Mouse (Mus musculus): ENCODE measurements around the gene C2cd3. TPM values are rescaled to one million over a fixed set of nuclear protein-coding genes. Genes with fewer than 3 reads are reported as not detected.
A peak's percentile ranks its signal among the peaks of the same experiment; 100 is the strongest.

C2cd3 gene
- total and polyA plus RNA-seq, 2 experiments from 2014 or later: 9.2 to 18.3 TPM

- no peak for TF ChIP-seq CTCF (IDR thresholded peaks at IDR 0.05; ENCODE audit: low read depth)
- Histone ChIP-seq H3K27me3 (ENCODE audit: insufficient read depth, low read length) (no peaks in the 10 kb centered on the region), H3K27ac (no peak overlapping the region), H3K9ac (replicated peaks; ENCODE audit: low read length) (no peak overlapping the region), H3K4me2 (ENCODE audit: low read depth, low read length) (no peak overlapping the region), H3K36me3 (ENCODE audit: insufficient read depth, low read length) (peaks cover 40% of the 10 kb centered on the region), H3K4me1 (ENCODE audit: insufficient read depth, low read length) (no peaks in the 10 kb centered on the region), H3K4me3 (ENCODE audit: low read length) (no peak overlapping the region), H3K9me3 (ENCODE audit: low read length) (no peaks in the 10 kb centered on the region)
- 59% methylated on average over 1 of the region's 1 CpGs for WGBS
- DNase-seq (ENCODE audit: low spot score) (no peak), ATAC-seq (no peak)
Measured at GRCm38 (mm10) chr7:100458153-100458552, 86.1 kb downstream of the C2cd3 start.

GRCm38 (mm10) chr7:100459862-100460261 lies 87.8 kb downstream of the C2cd3 start:
- 84% methylated on average over 3 of the region's 3 CpGs for WGBS
- Histone ChIP-seq H3K4me3 (ENCODE audit: low read length) (no peak overlapping the region), H3K36me3 (ENCODE audit: insufficient read depth, low read length) (peaks cover 26% of the 10 kb centered on the region), H3K9ac (replicated peaks; ENCODE audit: low read length) (no peak overlapping the region), H3K9me3 (ENCODE audit: low read length) (no peaks in the 10 kb centered on the region), H3K4me2 (ENCODE audit: low read depth, low read length) (no peak overlapping the region), H3K27me3 (ENCODE audit: insufficient read depth, low read length) (no peaks in the 10 kb centered on the region), H3K4me1 (ENCODE audit: insufficient read depth, low read length) (no peaks in the 10 kb centered on the region), H3K27ac (no peak overlapping the region)
- no peak for TF ChIP-seq CTCF (IDR thresholded peaks at IDR 0.05; ENCODE audit: low read depth)
- ATAC-seq: no peak
- DNase-seq (ENCODE audit: low spot score): no peak

GRCm38 (mm10) chr7:100461621-100462151 lies 89.7 kb downstream of the C2cd3 start:
- H3K4me1 ChIP-seq (ENCODE audit: insufficient read depth, low read length): peaks cover 7% of the 10 kb centered on the region; the same call in 1 of the 2 replicates

GRCm38 (mm10) chr7:100463194-100463593 lies 91.2 kb downstream of the C2cd3 start:
- H3K27me3 ChIP-seq (ENCODE audit: insufficient read depth, low read length): no peaks in the 10 kb centered on the region
- ATAC-seq: no peak
- peaks cover 7% of the 10 kb centered on the region; the same call in 1 of the 2 replicates for H3K4me1 ChIP-seq (ENCODE audit: insufficient read depth, low read length)
- 89% methylated on average over 9 of the region's 9 CpGs for WGBS
- no peak for TF ChIP-seq CTCF (IDR thresholded peaks at IDR 0.05; ENCODE audit: low read depth)
- H3K36me3 ChIP-seq (ENCODE audit: insufficient read depth, low read length): peaks cover 8% of the 10 kb centered on the region; the same call in 1 of the 2 replicates
- no peak overlapping the region for H3K4me2 ChIP-seq (ENCODE audit: low read depth, low read length)
- no peak for DNase-seq (ENCODE audit: low spot score)
- H3K27ac ChIP-seq: no peak overlapping the region
- H3K4me3 ChIP-seq (ENCODE audit: low read length): no peak overlapping the region
- H3K9me3 ChIP-seq (ENCODE audit: low read length): no peaks in the 10 kb centered on the region
- no peak overlapping the region for H3K9ac ChIP-seq (replicated peaks; ENCODE audit: low read length)

More at GRCm38 (mm10) chr7:100461621-100462151, 89.7 kb downstream of the C2cd3 start:
- Histone ChIP-seq H3K36me3 (ENCODE audit: insufficient read depth, low read length) (peaks cover 13% of the 10 kb centered on the region), H3K9me3 (ENCODE audit: low read length) (no peaks in the 10 kb centered on the region), H3K4me3 (ENCODE audit: low read length) (no peak overlapping the region), H3K27me3 (ENCODE audit: insufficient read depth, low read length) (no peaks in the 10 kb centered on the region), H3K9ac (replicated peaks; ENCODE audit: low read length) (no peak overlapping the region), H3K27ac (peak overlapping the region; percentile 8; the same call in 1 of the 2 replicates), H3K4me2 (ENCODE audit: low read depth, low read length) (no peak overlapping the region)
- no peak for TF ChIP-seq CTCF (IDR thresholded peaks at IDR 0.05; ENCODE audit: low read depth)
- peak; percentile 70 for ATAC-seq
- peak; percentile 36 for DNase-seq (ENCODE audit: low spot score)
- 66% methylated on average over 6 of the region's 6 CpGs for WGBS

DNA sequence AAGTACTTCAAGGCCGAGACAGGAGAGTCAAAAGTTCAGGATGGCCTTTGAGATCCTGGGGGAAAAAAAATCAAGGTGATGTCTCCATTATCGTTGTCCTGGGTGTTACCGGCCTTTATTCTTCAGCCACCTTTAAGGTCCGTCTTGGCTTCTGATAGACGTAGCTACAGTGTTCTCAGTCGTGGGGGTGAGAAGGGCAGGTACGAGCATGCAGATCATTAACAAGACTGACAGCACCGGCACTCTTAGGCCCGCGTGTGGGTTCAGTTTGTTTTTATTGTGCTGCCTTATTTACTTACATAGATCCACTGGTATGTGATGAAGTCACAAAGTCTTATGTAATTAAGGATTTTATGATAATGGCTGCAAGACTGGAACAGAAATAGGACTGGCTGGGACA lies 91.7 kb downstream of the C2cd3 start:
- WGBS: 91% methylated on average over 10 of the region's 10 CpGs
- Histone ChIP-seq H3K36me3 (ENCODE audit: insufficient read depth, low read length) (peaks cover 8% of the 10 kb centered on the region; the same call in 1 of the 2 replicates), H3K4me2 (ENCODE audit: low read depth, low read length) (no peak overlapping the region), H3K9me3 (ENCODE audit: low read length) (no peaks in the 10 kb centered on the region), H3K27ac (no peak overlapping the region), H3K4me3 (ENCODE audit: low read length) (no peak overlapping the region), H3K4me1 (ENCODE audit: insufficient read depth, low read length) (peaks cover 7% of the 10 kb centered on the region; the same call in 1 of the 2 replicates), H3K27me3 (ENCODE audit: insufficient read depth, low read length) (no peaks in the 10 kb centered on the region), H3K9ac (replicated peaks; ENCODE audit: low read length) (no peak overlapping the region)
- DNase-seq (ENCODE audit: low spot score) (no peak), ATAC-seq (no peak)
- TF ChIP-seq CTCF (IDR thresholded peaks at IDR 0.05; ENCODE audit: low read depth): no peak

GRCm38 (mm10) chr7:100464248-100464647 lies 92.2 kb downstream of the C2cd3 start:
- H3K4me3 ChIP-seq (ENCODE audit: low read length): no peak overlapping the region
- H3K4me2 ChIP-seq (ENCODE audit: low read depth, low read length): no peak overlapping the region
- H3K9me3 ChIP-seq (ENCODE audit: low read length): no peaks in the 10 kb centered on the region
- TF ChIP-seq CTCF (IDR thresholded peaks at IDR 0.05; ENCODE audit: low read depth): no peak
- no peak overlapping the region for H3K9ac ChIP-seq (replicated peaks; ENCODE audit: low read length)
- no peak overlapping the region for H3K27ac ChIP-seq
- no peak for DNase-seq (ENCODE audit: low spot score)
- peaks cover 7% of the 10 kb centered on the region; the same call in 1 of the 2 replicates for H3K4me1 ChIP-seq (ENCODE audit: insufficient read depth, low read length)
- H3K27me3 ChIP-seq (ENCODE audit: insufficient read depth, low read length): no peaks in the 10 kb centered on the region
- WGBS: 97% methylated on average over 7 of the region's 7 CpGs
- no peak for ATAC-seq
- H3K36me3 ChIP-seq (ENCODE audit: insufficient read depth, low read length): peaks cover 11% of the 10 kb centered on the region; the same call in 1 of the 2 replicates

- H3K36me3 ChIP-seq (ENCODE audit: insufficient read depth, low read length): peaks cover 11% of the 10 kb centered on the region; the same call in 1 of the 2 replicates
- no peaks in the 10 kb centered on the region for H3K9me3 ChIP-seq (ENCODE audit: low read length)
- H3K27me3 ChIP-seq (ENCODE audit: insufficient read depth, low read length): no peaks in the 10 kb centered on the region
- DNase-seq (ENCODE audit: low spot score): no peak
- no peak for ATAC-seq
- peaks cover 7% of the 10 kb centered on the region; the same call in 1 of the 2 replicates for H3K4me1 ChIP-seq (ENCODE audit: insufficient read depth, low read length)
- H3K4me2 ChIP-seq (ENCODE audit: low read depth, low read length): no peak overlapping the region
- no peak overlapping the region for H3K9ac ChIP-seq (replicated peaks; ENCODE audit: low read length)
- 56% methylated on average over 4 of the region's 4 CpGs for WGBS
- TF ChIP-seq CTCF (IDR thresholded peaks at IDR 0.05; ENCODE audit: low read depth): no peak
- H3K4me3 ChIP-seq (ENCODE audit: low read length): no peak overlapping the region
- peak overlapping the region; percentile 71 for H3K27ac ChIP-seq
Measured at GRCm38 (mm10) chr7:100465248-100465647, 93.2 kb downstream of the C2cd3 start.
